In the genomic region with DNA sequence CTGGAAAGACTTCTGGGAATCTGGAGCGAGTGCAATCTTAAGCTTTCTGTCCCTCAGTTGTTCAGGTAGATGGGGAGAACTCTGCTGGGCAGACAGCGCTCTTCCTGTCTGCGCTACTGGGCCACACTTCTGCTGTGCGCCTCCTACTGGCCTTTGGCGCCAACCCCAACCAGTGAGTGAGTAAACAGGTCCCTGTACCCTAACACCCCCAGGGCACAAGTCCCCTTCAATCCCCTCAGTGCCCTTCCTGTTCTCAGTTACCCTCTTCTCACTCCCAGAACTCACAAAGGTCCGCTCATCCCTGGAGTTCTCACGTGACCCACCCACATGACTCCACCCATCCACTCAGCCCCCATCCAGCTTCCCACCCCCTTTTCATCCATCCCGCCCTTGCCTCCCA, we compare ENCODE assay signal across 32 mouse cellular contexts. TPM values are rescaled to one million over a fixed set of nuclear protein-coding genes. Genes with fewer than 3 reads are reported as not detected.
DNase-seq lines count a peak whose midpoint lies in the region; ATAC-seq and TF ChIP-seq lines count a peak whose summit lies in the region.
"Had no signal": no experiment of that assay in that cellular context is flagged by ENCODE, and none has a peak within 500 bp of the region (broad histone marks: within the 10 kb centered on the region; RNA-seq: fewer than 3 reads in every experiment).

No protein-coding gene starts in this region.

- 0 out of 2 replicates have a peak, but pooled peaks cover under 1% of the 10 kb centered on the region for H3K36me3 ChIP-seq in kidney, postnatal 0 days (ENCODE audit: insufficient read depth, low read length)
- peaks cover 9% of the 10 kb centered on the region for H3K36me3 ChIP-seq in embryonic facial prominence, embryonic 10.5 days (replicated peaks)
- H3K36me3 ChIP-seq: liver, embryonic 15.5 days had no signal

- H3K4me2 ChIP-seq in kidney, postnatal 0 days (ENCODE audit: low read length) = no peak overlapping the region
- H3K4me2 ChIP-seq: embryonic facial prominence, embryonic 13.5 days; forebrain, embryonic 13.5 days; heart, embryonic 11.5 days; hindbrain, embryonic 13.5 days; liver, embryonic 15.5 days; neural tube, embryonic 13.5 days had no signal

- 0 out of 2 replicates have a peak, but pooled peaks cover 6% of the 10 kb centered on the region for H3K4me1 ChIP-seq in kidney, postnatal 0 days (replicated peaks; ENCODE audit: insufficient read depth, low read length)
- H3K4me1 ChIP-seq in embryonic facial prominence, embryonic 10.5 days = peaks cover 10% of the 10 kb centered on the region
- H3K4me1 ChIP-seq: liver, embryonic 15.5 days; neural tube, embryonic 13.5 days had no signal

- 0 out of 2 replicates have a peak, but pooled peaks have one; percentile 5 for TF ChIP-seq CTCF in kidney, postnatal 0 days (IDR thresholded peaks at IDR 0.05; ENCODE audit: low read depth)

- H3K9ac ChIP-seq in kidney, postnatal 0 days (ENCODE audit: low read depth, low read length) = no peak overlapping the region
- H3K9ac ChIP-seq: embryonic facial prominence, embryonic 13.5 days; forebrain, embryonic 13.5 days; hindbrain, embryonic 13.5 days; liver, embryonic 15.5 days; neural tube, embryonic 13.5 days had no signal

- H3K27ac ChIP-seq in kidney, postnatal 0 days = no peak overlapping the region
- H3K27ac ChIP-seq in embryonic facial prominence, embryonic 10.5 days (replicated peaks) = no peak overlapping the region
- H3K27ac ChIP-seq: embryonic facial prominence, embryonic 13.5 days; forebrain, embryonic 13.5 days; hindbrain, embryonic 13.5 days; liver, embryonic 15.5 days; midbrain, embryonic 10.5 days; neural tube, embryonic 13.5 days had no signal

- no peaks in the 10 kb centered on the region for H3K9me3 ChIP-seq in kidney, postnatal 0 days (replicated peaks; ENCODE audit: low read length)
- no peaks in the 10 kb centered on the region; the same call in 1 of the 2 replicates for H3K9me3 ChIP-seq in embryonic facial prominence, embryonic 10.5 days
- H3K9me3 ChIP-seq: embryonic facial prominence, embryonic 13.5 days; forebrain, embryonic 13.5 days; hindbrain, embryonic 13.5 days; liver, embryonic 15.5 days; midbrain, embryonic 10.5 days; neural tube, embryonic 13.5 days had no signal

- no peak for DNase-seq in kidney, postnatal 0 days (ENCODE audit: low spot score)
- DNase-seq in kidney, adult 11 months = no peak
- peak; percentile 18 for DNase-seq in retina, postnatal 1 day
- DNase-seq in retina, embryonic 14.5 days (ENCODE audit: low spot score) = no peak
- peak; percentile 60 for DNase-seq in ES-CJ7 (ENCODE audit: low read depth, low spot score)
- no peak for DNase-seq in embryonic facial prominence, embryonic 10.5 days (ENCODE audit: low spot score)
- DNase-seq in embryo, embryonic 10.5 days (ENCODE audit: low spot score) = no peak
- DNase-seq: adrenal gland, postnatal 25 days; cerebellum, postnatal 10 days; gastrocnemius, postnatal 10 days; heart, adult 11 months; kidney, adult 2 months; kidney, postnatal 10 days; right cerebral cortex, adult 18-20 months; right cerebral cortex, postnatal 4 days; thymus, adult 18-20 months had no signal

- ATAC-seq in kidney, postnatal 0 days (replicated peaks; ENCODE audit: low FRiP score, low read depth) = no peak
- ATAC-seq: forebrain, embryonic 13.5 days; inflammation-experienced regulatory T-cells, adult 6 months; lung, postnatal 0 days; midbrain, embryonic 16.5 days had no signal

- no peak overlapping the region for H3K4me3 ChIP-seq in kidney, postnatal 0 days (replicated peaks; ENCODE audit: low read depth, low read length)
- H3K4me3 ChIP-seq in embryonic facial prominence, embryonic 10.5 days = peak overlapping the region; percentile 25
- H3K4me3 ChIP-seq: embryonic facial prominence, embryonic 13.5 days; erythroblast, embryonic 14.5 days; forebrain, embryonic 13.5 days; hindbrain, embryonic 13.5 days; liver, embryonic 15.5 days; midbrain, embryonic 10.5 days; myocyte; neural tube, embryonic 13.5 days had no signal

- WGBS in kidney, postnatal 0 days = 44% methylated on average over 8 of the region's 8 CpGs
- 39% methylated on average over 8 of the region's 8 CpGs for WGBS in embryonic facial prominence, embryonic 10.5 days

- H3K27me3 ChIP-seq in kidney, postnatal 0 days (ENCODE audit: insufficient read depth, low read length) = no peaks in the 10 kb centered on the region
- H3K27me3 ChIP-seq in embryonic facial prominence, embryonic 10.5 days (replicated peaks; ENCODE audit: low read depth, poor library complexity, severe bottlenecking) = peaks cover 16% of the 10 kb centered on the region
- H3K27me3 ChIP-seq: embryonic facial prominence, embryonic 13.5 days; forebrain, embryonic 13.5 days; hindbrain, embryonic 13.5 days; liver, embryonic 15.5 days; neural tube, embryonic 13.5 days had no signal

RNA-seq across cellular contexts. Expression of gene Arhgap33, which starts 16.5 kb away (rescaled TPM):
- polyA plus RNA-seq in kidney, postnatal 0 days (2015; fragmentation: Nextera tagmentation; extraction: Ambion mirVana) = 4.2 TPM in 2 replicates
- polyA plus RNA-seq in embryonic facial prominence, embryonic 10.5 days (2016; fragmentation: Nextera tagmentation; extraction: Ambion mirVana) = 24.8 and 25.2 TPM in 2 replicates

RNA-seq across cellular contexts. Expression of gene Prodh2, which starts 24.9 kb away (rescaled TPM):
- polyA plus RNA-seq in kidney, postnatal 0 days (2015; fragmentation: Nextera tagmentation; extraction: Ambion mirVana) = 22.9 and 34.1 TPM in 2 replicates
- polyA plus RNA-seq in embryonic facial prominence, embryonic 10.5 days (2016; fragmentation: Nextera tagmentation; extraction: Ambion mirVana) = 0.28 TPM in 1 of 2 replicates, not detected in the other
- polyA plus RNA-seq: cortical plate, adult 2 months; embryonic facial prominence, embryonic 13.5 days; heart, postnatal 0 days; hindbrain, embryonic 13.5 days; inflammation-experienced regulatory T-cells, adult 6 months; limb, embryonic 11.5 days; lung, postnatal 0 days; midbrain, embryonic 10.5 days; midbrain, embryonic 16.5 days; myocyte; neural tube, embryonic 13.5 days; stomach, embryonic 14.5 days had no signal

RNA-seq across cellular contexts. Expression of gene Hspb6, which starts 33.7 kb away (rescaled TPM):
- polyA plus RNA-seq in kidney, postnatal 0 days (2015; fragmentation: Nextera tagmentation; extraction: Ambion mirVana) = 15.8 and 17.7 TPM in 2 replicates
- polyA plus RNA-seq in embryonic facial prominence, embryonic 10.5 days (2016; fragmentation: Nextera tagmentation; extraction: Ambion mirVana) = 4.1 and 5.6 TPM in 2 replicates

RNA-seq across cellular contexts. Expression of gene Proser3, which starts 33.8 kb away (rescaled TPM):
- 5.2 and 5.6 TPM in 2 replicates for polyA plus RNA-seq in kidney, postnatal 0 days (2015; fragmentation: Nextera tagmentation; extraction: Ambion mirVana)
- 17.7 TPM in 2 replicates for polyA plus RNA-seq in embryonic facial prominence, embryonic 10.5 days (2016; fragmentation: Nextera tagmentation; extraction: Ambion mirVana)

RNA-seq across cellular contexts. Expression of gene Lin37, which starts 41.3 kb away (rescaled TPM):
- polyA plus RNA-seq in kidney, postnatal 0 days (2015; fragmentation: Nextera tagmentation; extraction: Ambion mirVana) = 37.6 and 40.8 TPM in 2 replicates
- polyA plus RNA-seq in embryonic facial prominence, embryonic 10.5 days (2016; fragmentation: Nextera tagmentation; extraction: Ambion mirVana) = 42.5 and 45.2 TPM in 2 replicates

Comparison
In these comparisons a context has a peak if more than half of its experiments do, and no peak if none do; other contexts are left out.
1. DNase-seq: peak in retina, postnatal 1 day (single experiment) and ES-CJ7 (single experiment); none in kidney, postnatal 0 days (single experiment), kidney, adult 11 months (single experiment), retina, embryonic 14.5 days (single experiment), embryonic facial prominence, embryonic 10.5 days (single experiment) and embryo, embryonic 10.5 days (single experiment).
2. RNA of gene Prodh2, which starts 24.9 kb away (polyA plus RNA-seq): 22.9 to 34.1 TPM in kidney, postnatal 0 days; 0.28 TPM in embryonic facial prominence, embryonic 10.5 days; every median in the first group is over 10 times any median in the second.